Mouse (Mus musculus) ZHBTc4 (cell line): ENCODE data around the gene Hist1h4f.
"Not testable (repeated sequence)": the region's sequence is repeated elsewhere in the genome, so short reads cannot be mapped to it uniquely, and the experiment has no call there.

ENCODE experiments used
- DNase-seq: peaks from one replicate; pipeline ENCODE4 v3.0.0-alpha.2; 2011; ENCODE audit warnings: low read depth, low spot score

Hist1h4f gene

GRCm38 (mm10) chr13:23576351-23576881, 25.0 kb upstream of the Hist1h4f start:
- DNase-seq = peak; percentile 87

- peak; percentile 50 for DNase-seq
Observed at GRCm38 (mm10) chr13:23575864-23576313, 24.4 kb upstream of the Hist1h4f start.

GRCm38 (mm10) chr13:23575271-23575851, 23.9 kb upstream of the Hist1h4f start, which contains the start of gene Hist1h3d:
Gene Hist1h3d (plus strand): TSS chr13:23575763.
- DNase-seq = peak; percentile 86

- DNase-seq = peak; percentile 61
Observed at GRCm38 (mm10) chr13:23574546-23575170, 23.2 kb upstream of the Hist1h4f start.

- DNase-seq = peak; percentile 99
Observed at GRCm38 (mm10) chr13:23573898-23574524, 22.6 kb upstream of the Hist1h4f start, which contains the start of the genes Hist1h2bf and Hist1h2ad. Gene Hist1h2bf (minus strand): TSS chr13:23574196. Gene Hist1h2ad (plus strand): TSS chr13:23574381.

- DNase-seq = peak; percentile 43
Observed at GRCm38 (mm10) chr13:23573034-23573897, 21.8 kb upstream of the Hist1h4f start.

GRCm38 (mm10) chr13:23572218-23573033, 21.0 kb upstream of the Hist1h4f start:
- DNase-seq = peak; percentile 56

GRCm38 (mm10) chr13:23571504-23572217, 20.2 kb upstream of the Hist1h4f start:
- DNase-seq = not testable (repeated sequence)

GRCm38 (mm10) chr13:23571022-23571503, 19.6 kb upstream of the Hist1h4f start, which contains the start of the genes Hist1h2ae and Hist1h2bg:
Gene Hist1h2ae (minus strand): TSS chr13:23571220.
Gene Hist1h2bg (plus strand): TSS chr13:23571396.
- DNase-seq = peak; percentile 94

GRCm38 (mm10) chr13:23570261-23571021, 19.0 kb upstream of the Hist1h4f start:
- DNase-seq = peak; percentile 40

GRCm38 (mm10) chr13:23564482-23564881, 13.0 kb upstream of the Hist1h4f start:
- DNase-seq = no peak

GRCm38 (mm10) chr13:23562699-23563462, 11.4 kb upstream of the Hist1h4f start:
- peak; percentile 84 for DNase-seq

GRCm38 (mm10) chr13:23561883-23562659, 10.6 kb upstream of the Hist1h4f start, which contains the start of gene Hist1h3e:
Gene Hist1h3e (minus strand): TSS chr13:23562369.
- peak; percentile 97 for DNase-seq

GRCm38 (mm10) chr13:23561531-23561882, 10.1 kb upstream of the Hist1h4f start:
- DNase-seq = not testable (repeated sequence)

GRCm38 (mm10) chr13:23560699-23561098, 9.3 kb upstream of the Hist1h4f start:
- not testable (repeated sequence) for DNase-seq

GRCm38 (mm10) chr13:23556906-23557305, 5.5 kb upstream of the Hist1h4f start:
- no peak for DNase-seq

GRCm38 (mm10) chr13:23555839-23556416, 4.5 kb upstream of the Hist1h4f start:
- DNase-seq = peak; percentile 96
